8 mouse cellular contexts compared by ENCODE assay signal in genomic region chr16:93604481-93604969, GRCm38 (mm10). TPM values are rescaled to one million over a fixed set of nuclear protein-coding genes. Genes with fewer than 3 reads are reported as not detected.
DNase-seq lines count a peak whose midpoint lies in the region; ATAC-seq and TF ChIP-seq lines count a peak whose summit lies in the region.

No protein-coding gene starts in this region.

- peak; percentile 75 for TF ChIP-seq POLR2A in ES-Bruce4 (IDR thresholded peaks at IDR 0.05; ENCODE audit: insufficient read depth, low read length)

- no peaks in the 10 kb centered on the region for H3K4me1 ChIP-seq in ES-Bruce4 (ENCODE audit: control insufficient read depth, insufficient read depth, low read length)
- H3K4me1 ChIP-seq in embryonic facial prominence, embryonic 10.5 days, result peaks cover 37% of the 10 kb centered on the region
- peaks cover 8% of the 10 kb centered on the region; the same call in 1 of the 2 replicates for H3K4me1 ChIP-seq in intestine, embryonic 16.5 days (ENCODE audit: control insufficient read depth, insufficient read depth, low read length)
- H3K4me1 ChIP-seq in midbrain, embryonic 11.5 days (ENCODE audit: control insufficient read depth, insufficient read depth, low read length), result peaks cover 14% of the 10 kb centered on the region

- ATAC-seq in intestine, embryonic 16.5 days, result no peak
- no peak for ATAC-seq in midbrain, embryonic 11.5 days (ENCODE audit: low FRiP score)

- H3K27me3 ChIP-seq in ES-Bruce4 (ENCODE audit: control insufficient read depth, insufficient read depth, low read length, poor library complexity, severe bottlenecking), result no peaks in the 10 kb centered on the region
- no peaks in the 10 kb centered on the region for H3K27me3 ChIP-seq in embryonic facial prominence, embryonic 10.5 days (replicated peaks; ENCODE audit: low read depth, poor library complexity, severe bottlenecking)
- no peaks in the 10 kb centered on the region for H3K27me3 ChIP-seq in intestine, embryonic 16.5 days (replicated peaks; ENCODE audit: control insufficient read depth, insufficient read depth, low read length)
- H3K27me3 ChIP-seq in midbrain, embryonic 11.5 days (ENCODE audit: control insufficient read depth, insufficient read depth, low read length), result no peaks in the 10 kb centered on the region; the same call in 1 of the 2 replicates

- peak; percentile 74 for DNase-seq in heart, adult 11 months
- DNase-seq in heart, postnatal 14 days, result no peak
- peak; percentile 39 for DNase-seq in embryonic facial prominence, embryonic 10.5 days (ENCODE audit: low spot score)
- peak; percentile 93 for DNase-seq in midbrain, embryonic 11.5 days (ENCODE audit: low spot score, missing footprints)
- DNase-seq in thymus, postnatal 10 days (ENCODE audit: low spot score in 2 of 2), result no peak
- DNase-seq in adrenal gland, postnatal 36 days, result no peak

- intact Hi-C loops in heart, postnatal 14 days (cut with DNase I), result no loop called here

- H3K9me3 ChIP-seq in ES-Bruce4 (replicated peaks; ENCODE audit: control insufficient read depth, insufficient read depth, low read length, poor library complexity, severe bottlenecking), result no peaks in the 10 kb centered on the region
- H3K9me3 ChIP-seq in embryonic facial prominence, embryonic 10.5 days, result no peaks in the 10 kb centered on the region
- H3K9me3 ChIP-seq in intestine, embryonic 16.5 days (ENCODE audit: control insufficient read depth, low read length), result no peaks in the 10 kb centered on the region
- H3K9me3 ChIP-seq in midbrain, embryonic 11.5 days (ENCODE audit: control insufficient read depth, low read length), result no peaks in the 10 kb centered on the region

- H3K36me3 ChIP-seq in ES-Bruce4 (ENCODE audit: control insufficient read depth, insufficient read depth, low read length, poor library complexity, severe bottlenecking), result 0 out of 2 replicates have a peak, but pooled peaks cover 3% of the 10 kb centered on the region
- peaks cover 9% of the 10 kb centered on the region for H3K36me3 ChIP-seq in embryonic facial prominence, embryonic 10.5 days (replicated peaks)
- no peaks in the 10 kb centered on the region for H3K36me3 ChIP-seq in intestine, embryonic 16.5 days (ENCODE audit: control insufficient read depth, insufficient read depth, low read length)
- no peaks in the 10 kb centered on the region for H3K36me3 ChIP-seq in midbrain, embryonic 11.5 days (ENCODE audit: control insufficient read depth, insufficient read depth, low read length)

- H3K9ac ChIP-seq in ES-Bruce4 (ENCODE audit: low read depth, poor library complexity, severe bottlenecking), result peak overlapping the region; percentile 28
- H3K9ac ChIP-seq in intestine, embryonic 16.5 days (ENCODE audit: low read depth, low read length), result peak overlapping the region; percentile 86
- peak overlapping the region; percentile 78 for H3K9ac ChIP-seq in midbrain, embryonic 11.5 days (ENCODE audit: low read length)

- no peak for TF ChIP-seq CTCF in ES-Bruce4 (IDR thresholded peaks at IDR 0.05; ENCODE audit: low read depth, low read length)

- H3K4me2 ChIP-seq in intestine, embryonic 16.5 days (ENCODE audit: low read depth, low read length), result peak overlapping the region; percentile 89
- H3K4me2 ChIP-seq in midbrain, embryonic 11.5 days, result peak overlapping the region; percentile 84

- peak overlapping the region; percentile 19 for H3K27ac ChIP-seq in ES-Bruce4 (ENCODE audit: insufficient read depth, low read length)
- peak overlapping the region; percentile 93 for H3K27ac ChIP-seq in embryonic facial prominence, embryonic 10.5 days (replicated peaks)
- peak overlapping the region; percentile 95 for H3K27ac ChIP-seq in intestine, embryonic 16.5 days (ENCODE audit: low read length)
- H3K27ac ChIP-seq in midbrain, embryonic 11.5 days (ENCODE audit: low read depth, low read length), result peak overlapping the region; percentile 87; the same call in 1 of the 2 replicates

- H3K4me3 ChIP-seq in ES-Bruce4 (ENCODE audit: low read depth, low read length), result peak overlapping the region; percentile 79
- H3K4me3 ChIP-seq in embryonic facial prominence, embryonic 10.5 days, result peak overlapping the region; percentile 72
- peak overlapping the region; percentile 71 for H3K4me3 ChIP-seq in intestine, embryonic 16.5 days (ENCODE audit: low read length)
- peak overlapping the region; percentile 59 for H3K4me3 ChIP-seq in midbrain, embryonic 11.5 days (ENCODE audit: low read depth, low read length)

- TF ChIP-seq EP300 in ES-Bruce4 (IDR thresholded peaks at IDR 0.05; ENCODE audit: insufficient read depth, low read depth, low read length), result no peak

- 3% methylated on average over 16 of the region's 16 CpGs for WGBS in embryonic facial prominence, embryonic 10.5 days
- WGBS in intestine, embryonic 16.5 days, result 5% methylated on average over 16 of the region's 16 CpGs
- 3% methylated on average over 16 of the region's 16 CpGs for WGBS in midbrain, embryonic 11.5 days

RNA-seq across cellular contexts. Expression of gene Setd4, which starts 0.7 kb away (rescaled TPM):
- total RNA-seq in heart, postnatal 14 days (2021), result 1 to 10 TPM; 1.6 TPM
- 18.8 and 19.5 TPM in 2 replicates for polyA plus RNA-seq in ES-Bruce4 (2011; ENCODE audit: insufficient read depth, insufficient read length, low read depth, missing spikeins)
- polyA plus RNA-seq in embryonic facial prominence, embryonic 10.5 days (2016; fragmentation: Nextera tagmentation; extraction: Ambion mirVana), result 15.6 and 17.7 TPM in 2 replicates
- polyA plus RNA-seq in intestine, embryonic 16.5 days (2015; fragmentation: Nextera tagmentation; extraction: Ambion mirVana), result 8.3 and 9.7 TPM in 2 replicates
- 10.1 and 11.6 TPM in 2 replicates for polyA plus RNA-seq in midbrain, embryonic 11.5 days (2014; fragmentation: Nextera tagmentation; extraction: Ambion mirVana)
- 1 to 10 TPM; 2.7 to 6.2 TPM for total RNA-seq in adrenal gland, postnatal 36 days (2021)

RNA-seq across cellular contexts. Expression of gene Cbr1, which starts 1.1 kb away (rescaled TPM):
- total RNA-seq in heart, postnatal 14 days (2021), result 10 to 100 TPM; 24.0 to 26.6 TPM
- polyA plus RNA-seq in ES-Bruce4 (2011; ENCODE audit: insufficient read depth, insufficient read length, low read depth, missing spikeins), result 33.7 and 34.3 TPM in 2 replicates
- 97.5 and 111 TPM in 2 replicates for polyA plus RNA-seq in embryonic facial prominence, embryonic 10.5 days (2016; fragmentation: Nextera tagmentation; extraction: Ambion mirVana)
- 159 and 167 TPM in 2 replicates for polyA plus RNA-seq in intestine, embryonic 16.5 days (2015; fragmentation: Nextera tagmentation; extraction: Ambion mirVana)
- 99.2 and 104 TPM in 2 replicates for polyA plus RNA-seq in midbrain, embryonic 11.5 days (2014; fragmentation: Nextera tagmentation; extraction: Ambion mirVana)
- 100 to 1,000 TPM in 1 of 2 experiments, 10 to 100 TPM in 1; 63.7 to 116 TPM for total RNA-seq in adrenal gland, postnatal 36 days (2021)

RNA-seq across cellular contexts. Expression of gene Gm5678, which starts 23.4 kb away (rescaled TPM):
- 1 to 10 TPM; 1.3 TPM for total RNA-seq in heart, postnatal 14 days (2021)
- not detected in 2 replicates for polyA plus RNA-seq in ES-Bruce4 (2011; ENCODE audit: insufficient read depth, insufficient read length, low read depth, missing spikeins)
- polyA plus RNA-seq in embryonic facial prominence, embryonic 10.5 days (2016; fragmentation: Nextera tagmentation; extraction: Ambion mirVana), result not detected in 2 replicates
- not detected in 2 replicates for polyA plus RNA-seq in intestine, embryonic 16.5 days (2015; fragmentation: Nextera tagmentation; extraction: Ambion mirVana)
- not detected in 2 replicates for polyA plus RNA-seq in midbrain, embryonic 11.5 days (2014; fragmentation: Nextera tagmentation; extraction: Ambion mirVana)
- 1 to 10 TPM; 4.1 to 5.6 TPM for total RNA-seq in adrenal gland, postnatal 36 days (2021)

Comparison
In these comparisons a context has a peak if more than half of its experiments do, and no peak if none do; other contexts are left out.
1. DNase-seq: peak in heart, adult 11 months (single experiment), embryonic facial prominence, embryonic 10.5 days (single experiment) and midbrain, embryonic 11.5 days (single experiment); none in heart, postnatal 14 days (0 of 2), thymus, postnatal 10 days (0 of 2) and adrenal gland, postnatal 36 days (0 of 2).
2. H3K27ac ChIP-seq: peak in every context shown above with its lines; median percentile 95 in intestine, embryonic 16.5 days; 93 in embryonic facial prominence, embryonic 10.5 days; 87 in midbrain, embryonic 11.5 days; 19 in ES-Bruce4.
3. H3K9ac ChIP-seq: peak in every context shown above with its lines; median percentile 86 in intestine, embryonic 16.5 days; 78 in midbrain, embryonic 11.5 days; 28 in ES-Bruce4.
4. Peak in every context shown above with its lines, with median percentiles within 50 percentile points of each other: H3K4me3 ChIP-seq.